Mouse (Mus musculus) intestine, embryonic 14.5 days (tissue): ENCODE results near the gene Cdca7. TPM values are rescaled to one million over a fixed set of nuclear protein-coding genes. Genes with fewer than 3 reads are reported as not detected.

Experiments
- ATAC-seq: fragments of 200-750 bp; cut with Nextera tagmentation; replicated peaks from 2 replicates; pipeline ENCODE4 v1.8.0; 2017; ENCODE audit warnings: low read depth, moderate number of reproducible peaks, moderate TSS enrichment, moderate library complexity; ENCODE audit not compliant: low FRiP score, low TSS enrichment
- DNase-seq: peaks from one replicate; pipeline ENCODE4 v3.0.0-alpha.2; 2018; ENCODE audit warnings: low spot score
- H3K27ac ChIP-seq: fragments of 300-500 bp; sonication (generic); 2 replicates; pipeline ENCODE4 v1.5.1; 2014; ENCODE audit warnings: low read depth, mild to moderate bottlenecking, control low read depth
- H3K27me3 ChIP-seq: fragments of 300-500 bp; sonication (generic); replicated peaks from 2 replicates; pipeline ENCODE4 v1.6.1; 2014; ENCODE audit warnings: low read length, control low read depth; ENCODE audit not compliant: control insufficient read depth, insufficient read depth
- H3K36me3 ChIP-seq: fragments of 300-500 bp; sonication (generic); 2 replicates; pipeline ENCODE4 v1.6.1; 2014; ENCODE audit warnings: low read length, control low read depth; ENCODE audit not compliant: control insufficient read depth, insufficient read depth
- H3K4me1 ChIP-seq: fragments of 300-500 bp; sonication (generic); replicated peaks from 2 replicates; pipeline ENCODE4 v1.6.1; 2014; ENCODE audit warnings: low read length, control low read depth, mixed read lengths; ENCODE audit not compliant: control insufficient read depth, insufficient read depth
- H3K4me2 ChIP-seq: fragments of 300-500 bp; sonication (generic); 2 replicates; pipeline ENCODE4 v1.6.1; 2014; ENCODE audit warnings: low read length
- H3K4me3 ChIP-seq: fragments of 300-500 bp; sonication (generic); 2 replicates; pipeline ENCODE4 v1.5.1; 2014; ENCODE audit warnings: low read depth, low read length, control low read depth, mixed read lengths
- H3K9ac ChIP-seq: fragments of 300-500 bp; sonication (generic); 2 replicates; pipeline ENCODE4 v1.6.1; 2014; ENCODE audit warnings: mild to moderate bottlenecking, low read length
- H3K9me3 ChIP-seq: fragments of 300-500 bp; sonication (generic); 2 replicates; pipeline ENCODE4 v1.6.1; 2016; ENCODE audit warnings: low read length, control low read depth; ENCODE audit not compliant: control insufficient read depth
- WGBS: fragments of 180-500 bp; shearing (Covaris S2); extraction: QIAGEN DNeasy Blood & Tissue Kit; methylation state at CpG from one replicate; pipeline ENCODE4 v1.1.7; 2014; 5-methylcytosine and 5-hydroxymethylcytosine counted together
- polyA plus RNA-seq: library from polyadenylated mRNA; unstranded; fragments of >200 nt; fragmentation: Nextera tagmentation; extraction: Ambion mirVana; gene quantifications from 2 replicates; pipeline ENCODE4 v1.2.1, GENCODE M21; 2014

Gene Cdca7
- polyA plus RNA-seq, 1 experiment from 2014 or later = 162 TPM

DNA sequence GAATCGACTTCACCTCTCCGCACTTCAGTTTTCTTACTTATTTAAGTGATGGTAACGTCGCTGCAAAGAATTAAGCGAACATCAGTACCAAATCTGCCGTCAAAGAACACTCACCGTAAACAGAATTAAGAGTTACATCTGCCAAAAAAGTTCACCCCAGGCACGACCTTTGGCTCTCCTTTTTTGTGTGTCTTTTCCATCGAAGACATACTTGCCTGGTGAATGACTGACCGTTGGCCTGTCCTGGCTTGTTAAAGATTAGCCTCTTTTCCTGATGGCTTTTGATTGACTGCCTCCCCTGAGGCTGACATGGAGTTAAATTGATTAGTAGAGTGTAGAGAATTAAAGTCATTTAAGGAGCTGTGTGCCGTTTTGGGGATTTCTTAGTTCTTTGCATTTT lies 1.3 kb downstream of the Cdca7 start:
- Histone ChIP-seq H3K27ac (peak overlapping the region; percentile 99; the same call in 1 of the 2 replicates), H3K4me1 (peaks cover 30% of the 10 kb centered on the region), H3K27me3 (no peaks in the 10 kb centered on the region), H3K36me3 (peaks cover 36% of the 10 kb centered on the region), H3K9me3 (no peaks in the 10 kb centered on the region), H3K9ac (peak overlapping the region; percentile 94), H3K4me3 (peak overlapping the region; percentile 79), H3K4me2 (peak overlapping the region; percentile 72)
- ATAC-seq = no peak
- WGBS = 1% methylated on average over 11 of the region's 11 CpGs
- peak; percentile 57 for DNase-seq

DNA sequence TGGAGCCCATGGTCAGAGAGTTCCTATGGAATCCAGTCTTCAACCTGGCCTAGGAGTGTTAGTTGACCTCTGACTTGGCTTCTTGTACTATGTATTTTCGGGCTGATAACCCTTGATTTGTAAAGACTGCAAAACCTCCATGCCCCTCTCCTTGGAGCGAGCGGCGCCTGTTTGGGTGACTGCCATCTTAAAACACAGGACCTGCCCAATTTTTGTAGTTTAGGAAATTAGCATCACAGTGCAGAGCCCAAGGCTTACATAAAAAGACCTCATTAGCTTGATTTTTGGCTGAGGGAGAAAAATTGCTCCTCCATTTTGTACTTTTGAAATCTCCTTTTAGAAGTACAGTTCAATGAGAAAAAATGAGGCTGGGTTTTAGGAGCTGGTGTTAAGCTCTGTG lies 2.2 kb downstream of the Cdca7 start:
- H3K4me1 ChIP-seq = peaks cover 30% of the 10 kb centered on the region
- no peak for ATAC-seq
- peak overlapping the region; percentile 72 for H3K4me2 ChIP-seq
- DNase-seq = no peak
- H3K9me3 ChIP-seq = no peaks in the 10 kb centered on the region
- no peak overlapping the region for H3K27ac ChIP-seq
- 85% methylated on average over 4 of the region's 4 CpGs for WGBS
- peaks cover 45% of the 10 kb centered on the region for H3K36me3 ChIP-seq
- H3K9ac ChIP-seq = no peak overlapping the region
- H3K4me3 ChIP-seq = peak overlapping the region; percentile 79; the same call in 1 of the 2 replicates
- H3K27me3 ChIP-seq = no peaks in the 10 kb centered on the region

DNA sequence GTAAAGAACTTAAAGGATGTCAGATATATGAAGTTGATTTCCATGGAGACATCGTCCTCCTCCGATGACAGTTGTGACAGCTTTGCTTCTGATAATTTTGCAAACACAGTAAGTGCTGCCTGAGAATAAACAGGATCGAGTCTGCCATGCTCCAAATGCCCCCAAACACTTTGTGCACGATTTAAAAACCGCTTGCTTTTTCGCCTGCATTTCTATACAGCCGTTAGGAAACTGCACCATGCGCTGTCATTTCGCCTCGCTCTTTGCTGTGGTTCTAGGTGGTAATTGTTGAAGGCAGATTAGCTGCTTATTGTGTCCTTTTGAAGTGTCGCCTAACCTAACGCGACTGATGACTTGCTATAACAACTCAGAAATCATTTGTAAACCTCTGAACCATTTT lies 3.0 kb downstream of the Cdca7 start:
- 80% methylated on average over 13 of the region's 13 CpGs for WGBS
- Histone ChIP-seq H3K27me3 (no peaks in the 10 kb centered on the region), H3K36me3 (peaks cover 53% of the 10 kb centered on the region), H3K9me3 (no peaks in the 10 kb centered on the region), H3K4me3 (no peak overlapping the region), H3K4me1 (peaks cover 30% of the 10 kb centered on the region), H3K9ac (no peak overlapping the region), H3K4me2 (no peak overlapping the region), H3K27ac (no peak overlapping the region)
- no peak for ATAC-seq
- no peak for DNase-seq

DNA sequence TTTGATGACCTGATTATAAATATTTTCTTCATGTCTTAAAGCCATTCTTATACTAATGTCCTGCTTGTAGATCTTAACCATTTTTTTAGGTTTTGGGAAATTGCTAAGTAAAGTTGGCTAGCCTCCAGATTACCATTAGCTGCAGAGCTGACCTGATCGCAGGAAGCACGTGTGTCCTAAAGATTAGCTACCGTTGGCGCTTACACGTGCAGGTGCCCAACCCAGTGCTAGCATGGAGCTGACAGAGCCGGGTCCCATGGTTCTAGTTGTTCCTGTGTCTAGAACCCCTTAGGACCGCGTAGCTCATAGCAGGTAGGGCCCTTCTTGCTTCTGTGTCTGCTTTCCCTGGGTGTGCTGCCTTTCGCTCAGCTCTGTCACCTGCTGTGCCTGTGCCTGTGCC lies 3.9 kb downstream of the Cdca7 start:
- Histone ChIP-seq H3K27ac (no peak overlapping the region), H3K36me3 (peaks cover 61% of the 10 kb centered on the region)
- no peak for ATAC-seq

DNA sequence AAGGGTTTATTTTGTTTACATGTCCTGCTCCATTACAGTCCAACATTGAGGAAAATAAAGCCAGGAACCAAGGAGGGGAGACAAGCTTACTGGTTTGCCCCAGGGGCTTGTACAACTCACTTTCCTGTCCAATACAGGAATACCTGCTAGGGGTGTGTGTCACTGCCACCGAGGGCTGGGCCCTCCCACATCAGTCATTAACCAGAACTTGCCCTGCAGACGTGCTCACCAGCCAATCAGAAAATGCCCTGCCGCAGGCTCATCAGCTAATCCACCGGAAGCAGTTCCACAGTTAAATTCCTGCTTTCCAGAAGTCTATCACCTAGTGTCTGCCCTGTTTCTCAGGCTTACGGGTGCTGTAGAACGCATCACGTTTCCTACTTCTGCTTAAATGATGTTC lies 15.7 kb downstream of the Cdca7 start:
- Histone ChIP-seq H3K27me3 (no peaks in the 10 kb centered on the region), H3K4me2 (no peak overlapping the region), H3K9ac (no peak overlapping the region), H3K4me1 (peaks cover 8% of the 10 kb centered on the region; the same call in 1 of the 2 replicates), H3K36me3 (peaks cover 8% of the 10 kb centered on the region), H3K27ac (no peak overlapping the region), H3K4me3 (no peak overlapping the region), H3K9me3 (no peaks in the 10 kb centered on the region)
- 36% methylated on average over 7 of the region's 7 CpGs for WGBS
- ATAC-seq (peak; percentile 78; the same call in 1 of the 2 replicates), DNase-seq (no peak)

More for the DNA sequence above, 3.9 kb downstream of the Cdca7 start:
- H3K9ac ChIP-seq = no peak overlapping the region
- WGBS = 84% methylated on average over 9 of the region's 9 CpGs
- no peak for DNase-seq
- no peak overlapping the region for H3K4me3 ChIP-seq
- H3K4me1 ChIP-seq = peaks cover 28% of the 10 kb centered on the region
- H3K4me2 ChIP-seq = no peak overlapping the region
- no peaks in the 10 kb centered on the region for H3K27me3 ChIP-seq
- H3K9me3 ChIP-seq = no peaks in the 10 kb centered on the region

DNA sequence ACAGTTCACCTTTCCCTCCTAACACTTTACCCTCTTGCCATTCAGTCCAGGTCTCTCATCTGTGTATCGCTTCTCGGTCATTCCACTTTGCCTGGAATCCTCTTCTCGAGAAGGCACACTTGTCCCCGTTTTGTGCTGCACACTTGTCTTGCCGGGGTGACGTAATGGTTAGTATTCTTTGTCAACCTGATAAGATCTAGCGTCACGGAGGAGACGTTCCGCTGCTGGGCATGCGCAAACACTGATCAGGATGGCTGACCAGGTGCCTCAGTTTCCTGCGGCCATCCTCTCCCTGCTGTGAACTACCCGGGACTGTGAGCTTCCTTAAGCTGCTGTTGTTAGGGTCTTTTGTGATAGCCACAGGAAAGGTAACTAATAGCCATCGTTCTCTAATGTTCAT lies 17.1 kb downstream of the Cdca7 start:
- Histone ChIP-seq H3K36me3 (no peaks in the 10 kb centered on the region), H3K4me2 (peak overlapping the region; percentile 22), H3K9me3 (no peaks in the 10 kb centered on the region), H3K27me3 (no peaks in the 10 kb centered on the region), H3K4me3 (no peak overlapping the region), H3K4me1 (peaks cover 8% of the 10 kb centered on the region; the same call in 1 of the 2 replicates), H3K27ac (no peak overlapping the region), H3K9ac (no peak overlapping the region)
- no peak for DNase-seq
- WGBS = 45% methylated on average over 14 of the region's 14 CpGs
- ATAC-seq = no peak

DNA sequence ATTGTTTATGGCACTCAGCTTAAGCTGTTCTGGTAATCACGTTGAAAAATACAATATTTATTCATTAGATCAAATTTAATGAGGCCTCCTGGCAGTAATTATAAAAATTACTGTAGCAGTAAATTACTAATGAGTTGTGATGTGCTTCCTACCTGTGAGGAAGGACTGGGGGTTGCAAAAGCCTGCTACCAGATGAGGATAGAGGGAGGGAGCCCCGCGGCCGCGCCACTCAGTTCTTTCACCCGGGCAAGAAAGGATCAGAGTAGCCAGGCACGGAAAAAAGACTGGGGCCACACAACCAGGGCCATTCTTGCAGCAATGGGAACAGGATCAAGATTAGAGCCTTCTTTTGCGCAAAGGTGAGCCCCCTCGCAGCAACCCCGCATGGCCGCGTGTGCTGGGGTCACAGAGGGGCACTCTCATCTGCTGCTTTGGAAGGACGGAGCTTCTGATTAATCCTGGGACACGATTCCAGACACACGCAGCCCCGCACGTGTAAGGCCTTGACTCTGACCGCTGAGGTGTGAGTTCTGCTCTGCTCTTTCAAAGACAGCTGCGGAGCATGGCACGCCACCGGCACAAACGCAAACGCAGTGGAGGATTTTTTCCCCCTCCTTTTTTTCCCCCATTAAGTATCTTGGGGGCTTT lies 23.2 kb downstream of the Cdca7 start:
- DNase-seq = no peak
- peak overlapping the region; percentile 8; the same call in 1 of the 2 replicates for H3K4me3 ChIP-seq
- no peaks in the 10 kb centered on the region for H3K27me3 ChIP-seq

DNA sequence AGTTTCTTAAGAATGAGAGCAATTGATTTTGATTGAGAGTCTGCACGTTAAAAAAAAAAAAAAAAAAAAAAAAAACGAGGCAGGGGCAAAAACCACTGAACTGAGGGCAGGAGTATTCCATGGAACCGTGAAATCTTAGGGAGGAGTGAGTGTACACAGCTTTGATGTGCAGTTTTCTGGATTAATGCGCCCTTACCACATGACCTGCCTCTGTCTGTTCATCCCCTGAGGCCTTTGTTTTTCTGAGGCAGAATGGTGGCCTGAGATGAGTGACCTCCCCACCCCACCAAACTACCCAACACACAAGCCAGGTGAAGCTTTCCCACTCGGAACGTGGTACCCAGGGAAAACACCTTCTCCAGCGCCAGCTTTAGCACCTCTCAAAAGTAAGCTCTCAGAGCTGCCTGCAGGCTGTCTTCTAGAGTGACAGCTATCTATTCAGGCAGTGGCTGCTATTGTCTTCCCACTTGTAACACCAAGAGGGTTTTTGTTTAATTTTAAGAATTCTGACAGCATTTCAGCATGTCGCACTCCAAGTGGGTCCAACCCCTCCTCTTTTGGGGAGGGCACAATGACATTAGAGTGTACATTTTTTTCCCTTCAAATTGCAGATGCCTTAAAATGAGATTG lies 23.9 kb downstream of the Cdca7 start:
- Histone ChIP-seq H3K4me2 (peak overlapping the region; percentile 39; the same call in 1 of the 2 replicates), H3K36me3 (no peaks in the 10 kb centered on the region), H3K9ac (no peak overlapping the region), H3K27me3 (no peaks in the 10 kb centered on the region), H3K4me3 (peak overlapping the region; percentile 8; the same call in 1 of the 2 replicates), H3K27ac (no peak overlapping the region), H3K4me1 (peaks cover 14% of the 10 kb centered on the region), H3K9me3 (no peaks in the 10 kb centered on the region)
- WGBS = 46% methylated on average over 8 of the region's 8 CpGs
- ATAC-seq (no peak), DNase-seq (no peak)

More for the DNA sequence above, 23.2 kb downstream of the Cdca7 start:
- H3K9ac ChIP-seq = 0 out of 2 replicates have a peak overlapping the region, but pooled peaks have one; percentile 22
- WGBS = 15% methylated on average over 23 of the region's 23 CpGs
- ATAC-seq = no peak
- H3K9me3 ChIP-seq = no peaks in the 10 kb centered on the region
- peaks cover 14% of the 10 kb centered on the region for H3K4me1 ChIP-seq
- H3K36me3 ChIP-seq = no peaks in the 10 kb centered on the region
- H3K4me2 ChIP-seq = peak overlapping the region; percentile 39
- no peak overlapping the region for H3K27ac ChIP-seq
